ENCODE assay signal across 24 mouse cellular contexts in genomic region chr7:83829355-83829754, GRCm38 (mm10). TPM values are rescaled to one million over a fixed set of nuclear protein-coding genes. Genes with fewer than 3 reads are reported as not detected.
A peak's percentile ranks its signal among the peaks of the same experiment; 100 is the strongest.
DNase-seq lines count a peak whose midpoint lies in the region; ATAC-seq and TF ChIP-seq lines count a peak whose summit lies in the region.
"Had no signal": no experiment of that assay in that cellular context is flagged by ENCODE, and none has a peak within 500 bp of the region (broad histone marks: within the 10 kb centered on the region; RNA-seq: fewer than 3 reads in every experiment).

No protein-coding gene starts in this region.

- no peak for TF ChIP-seq POLR2A in CH12.LX (IDR thresholded peaks at IDR 0.05; ENCODE audit: low read depth, low read length)

- H3K4me3 ChIP-seq in heart, embryonic 11.5 days (ENCODE audit: low read depth, low read length), result no peak overlapping the region
- no peak overlapping the region for H3K4me3 ChIP-seq in intestine, embryonic 14.5 days (ENCODE audit: low read depth, low read length)
- no peak overlapping the region for H3K4me3 ChIP-seq in intestine, postnatal 0 days (ENCODE audit: low read depth, low read length)
- H3K4me3 ChIP-seq in CH12.LX (replicated peaks in 1 of 3; ENCODE audit: low read depth in 2 of 3, low read length in 2 of 3, poor library complexity in 1 of 3), result peak overlapping the region in 1 of 3 experiments; percentile 7

- in situ Hi-C loops in CH12.LX (cut with MboI; ENCODE audit: low pct_ligation_motif_present, low pct_unique_long_range_greater_than_20kb, low sequenced_read_pairs), result no loop called here

- TF ChIP-seq EP300 in CH12.LX (IDR thresholded peaks at IDR 0.05; ENCODE audit: low read length), result peak; percentile 49

- no peaks in the 10 kb centered on the region for H3K79me2 ChIP-seq in CH12.LX (replicated peaks; ENCODE audit: control insufficient read depth, extremely low read depth, insufficient read depth, poor library complexity, severe bottlenecking)

- no peaks in the 10 kb centered on the region for H3K9me3 ChIP-seq in heart, embryonic 11.5 days (replicated peaks; ENCODE audit: control insufficient read depth, low read length)
- no peaks in the 10 kb centered on the region for H3K9me3 ChIP-seq in intestine, embryonic 14.5 days (ENCODE audit: control insufficient read depth, low read length)
- H3K9me3 ChIP-seq in intestine, postnatal 0 days (ENCODE audit: control insufficient read depth), result no peaks in the 10 kb centered on the region
- peaks cover 3% of the 10 kb centered on the region for H3K9me3 ChIP-seq in CH12.LX (replicated peaks; ENCODE audit: low read length)
- H3K9me3 ChIP-seq: G1E had no signal

- TF ChIP-seq CTCF in intestine, postnatal 0 days (IDR thresholded peaks at IDR 0.05; ENCODE audit: low read depth), result no peak
- TF ChIP-seq CTCF in CH12.LX (conservative IDR thresholded peaks at IDR 0.05 in 1 of 2, IDR thresholded peaks at IDR 0.05 in 1 of 2; ENCODE audit: low read depth in 2 of 2, low read length in 2 of 2), result no peak

- 87% methylated on average over 7 of the region's 7 CpGs for WGBS in heart, embryonic 11.5 days (ENCODE audit: insufficient replicate concordance)
- 86% methylated on average over 7 of the region's 7 CpGs for WGBS in intestine, embryonic 14.5 days
- 85% methylated on average over 7 of the region's 7 CpGs for WGBS in intestine, postnatal 0 days

- dilution Hi-C loops in CH12.LX (cut with MboI; ENCODE audit: extremely low pct_ligation_motif_present, extremely low pct_unique_long_range_greater_than_20kb, low sequenced_read_pairs), result no loop called here

- no peaks in the 10 kb centered on the region for H3K36me3 ChIP-seq in heart, embryonic 11.5 days (ENCODE audit: control insufficient read depth, insufficient read depth, low read length)
- no peaks in the 10 kb centered on the region for H3K36me3 ChIP-seq in intestine, embryonic 14.5 days (ENCODE audit: control insufficient read depth, insufficient read depth, low read length)
- H3K36me3 ChIP-seq in intestine, postnatal 0 days (ENCODE audit: control insufficient read depth, insufficient read depth), result no peaks in the 10 kb centered on the region
- H3K36me3 ChIP-seq in CH12.LX (replicated peaks in 1 of 2; ENCODE audit: control insufficient read depth in 1 of 2, insufficient read depth in 1 of 2, low read length in 1 of 2), result no peaks in the 10 kb centered on the region
- H3K36me3 ChIP-seq in splenic B cell, adult 2 months (ENCODE audit: control insufficient read depth, insufficient read depth, low read length, poor library complexity, severe bottlenecking), result no peaks in the 10 kb centered on the region
- H3K36me3 ChIP-seq: G1E had no signal

- no peaks in the 10 kb centered on the region for H3K27me3 ChIP-seq in heart, embryonic 11.5 days (ENCODE audit: control insufficient read depth, insufficient read depth, low read length)
- H3K27me3 ChIP-seq in intestine, embryonic 14.5 days (replicated peaks; ENCODE audit: control insufficient read depth, insufficient read depth, low read length), result no peaks in the 10 kb centered on the region
- H3K27me3 ChIP-seq in intestine, postnatal 0 days (replicated peaks; ENCODE audit: control insufficient read depth, insufficient read depth, low read length), result no peaks in the 10 kb centered on the region
- no peaks in the 10 kb centered on the region for H3K27me3 ChIP-seq in CH12.LX (replicated peaks)
- H3K27me3 ChIP-seq in splenic B cell, adult 2 months (ENCODE audit: control insufficient read depth, insufficient read depth, low read length, poor library complexity, severe bottlenecking), result no peaks in the 10 kb centered on the region
- H3K27me3 ChIP-seq: Patski had no signal

- no peak for ATAC-seq in heart, embryonic 11.5 days (replicated peaks; ENCODE audit: insufficient number of reproducible peaks, low FRiP score, low TSS enrichment)
- ATAC-seq in intestine, embryonic 14.5 days (replicated peaks; ENCODE audit: low FRiP score, low TSS enrichment, low read depth), result no peak
- no peak for ATAC-seq in intestine, postnatal 0 days
- ATAC-seq: activated CD4-positive, CD25-positive, alpha-beta regulatory T cell, adult 4 months; CD4-positive, CD25-positive, alpha-beta regulatory T cell, adult 4 months; Patski had no signal

- no peak overlapping the region for H3K27ac ChIP-seq in heart, embryonic 11.5 days (ENCODE audit: low read depth, low read length)
- H3K27ac ChIP-seq in intestine, embryonic 14.5 days (ENCODE audit: low read depth), result no peak overlapping the region
- no peak overlapping the region for H3K27ac ChIP-seq in intestine, postnatal 0 days (ENCODE audit: low read depth, low read length)
- H3K27ac ChIP-seq in CH12.LX (ENCODE audit: insufficient read depth, low read depth), result no peak overlapping the region

- no peak overlapping the region for H3K9ac ChIP-seq in heart, embryonic 11.5 days (ENCODE audit: low read depth, low read length)
- H3K9ac ChIP-seq in intestine, embryonic 14.5 days (ENCODE audit: low read length), result no peak overlapping the region
- H3K9ac ChIP-seq in intestine, postnatal 0 days (ENCODE audit: low read depth, low read length), result no peak overlapping the region
- no peak overlapping the region for H3K9ac ChIP-seq in CH12.LX (ENCODE audit: insufficient read depth, low read depth)

- no peak overlapping the region for H3K4me2 ChIP-seq in heart, embryonic 11.5 days
- no peak overlapping the region for H3K4me2 ChIP-seq in intestine, embryonic 14.5 days (ENCODE audit: low read length)
- no peak overlapping the region for H3K4me2 ChIP-seq in intestine, postnatal 0 days (replicated peaks; ENCODE audit: low read depth)
- no peak overlapping the region for H3K4me2 ChIP-seq in CH12.LX (ENCODE audit: insufficient read depth, low read depth, poor library complexity, severe bottlenecking)

- peak; percentile 35 for DNase-seq in heart, adult 11 months
- peak; percentile 44 for DNase-seq in intestine, embryonic 14.5 days (ENCODE audit: low spot score)
- peak; percentile 57 for DNase-seq in CH12.LX (ENCODE audit: extremely low read depth)
- DNase-seq in splenic B cell, adult 2 months (ENCODE audit: low read depth, low spot score), result peak; percentile 48
- DNase-seq in gastrocnemius, adult 18-20 months (ENCODE audit: low spot score), result no peak
- no peak for DNase-seq in left cerebral cortex, adult 9 months (ENCODE audit: low spot score in 2 of 2)
- DNase-seq: adrenal gland, adult 2 months; adrenal gland, adult 8-10 months; adrenal gland, postnatal 10 days; adrenal gland, postnatal 14 days; adrenal gland, postnatal 25 days; adrenal gland, postnatal 36 days; B cell, adult 2 months; cerebellum, adult 11 months; cerebellum, adult 11-12 months; cerebellum, adult 18-20 months had no signal

- peaks cover 5% of the 10 kb centered on the region; the same call in 1 of the 2 replicates for H3K4me1 ChIP-seq in heart, embryonic 11.5 days (ENCODE audit: control insufficient read depth, insufficient read depth, low read length)
- peaks cover 8% of the 10 kb centered on the region for H3K4me1 ChIP-seq in intestine, embryonic 14.5 days (replicated peaks; ENCODE audit: control insufficient read depth, insufficient read depth, low read length)
- H3K4me1 ChIP-seq in intestine, postnatal 0 days (replicated peaks; ENCODE audit: control insufficient read depth, insufficient read depth, low read length), result peaks cover 2% of the 10 kb centered on the region; the same call in 1 of the 2 replicates
- peaks cover 16 to 48% of the 10 kb centered on the region in 2 experiments for H3K4me1 ChIP-seq in CH12.LX (ENCODE audit: control insufficient read depth in 1 of 2, insufficient read depth in 2 of 2)

- TF ChIP-seq RAD21 in CH12.LX (IDR thresholded peaks at IDR 0.05; ENCODE audit: low read depth, low read length), result no peak

TF ChIP-seq in CH12.LX, 34 proteins besides CTCF, POLR2A, EP300 and RAD21 (continues in another document):
- TF ChIP-seq TCF12 (IDR thresholded peaks at IDR 0.05; ENCODE audit: low read depth, low read length) (0 out of 2 replicates have a peak, but pooled peaks have one; percentile 52), CHD2 (IDR thresholded peaks at IDR 0.05; ENCODE audit: low read length) (no peak), MXI1 (IDR thresholded peaks at IDR 0.05; ENCODE audit: low read depth, low read length) (no peak; the same call in 1 of the 2 replicates), JUN (IDR thresholded peaks at IDR 0.05; ENCODE audit: insufficient read depth, low read depth, low read length) (no peak), ELF1 (IDR thresholded peaks at IDR 0.05; ENCODE audit: low read depth, low read length) (peak; percentile 81), PAX5 (IDR thresholded peaks at IDR 0.05; ENCODE audit: low read length) (no peak), NELFE (IDR thresholded peaks at IDR 0.05; ENCODE audit: low read depth, low read length) (0 out of 2 replicates have a peak, but pooled peaks have one; percentile 16), KAT2A (IDR thresholded peaks at IDR 0.05; ENCODE audit: insufficient replicate concordance, low read length) (0 out of 2 replicates have a peak, but pooled peaks have one; percentile 24)

RNA-seq across cellular contexts. Expression of gene Cfap161, which starts 34.7 kb away (rescaled TPM):
- 3.6 and 5.2 TPM in 2 replicates for polyA plus RNA-seq in heart, embryonic 11.5 days (2014; fragmentation: Nextera tagmentation; extraction: Ambion mirVana)
- 0.17 and 0.45 TPM in 2 replicates for polyA plus RNA-seq in intestine, embryonic 14.5 days (2014; fragmentation: Nextera tagmentation; extraction: Ambion mirVana)
- polyA plus RNA-seq in intestine, postnatal 0 days (2015; fragmentation: Nextera tagmentation; extraction: Ambion mirVana), result not detected in 2 replicates
- total RNA-seq in CH12.LX (2012; rRNA removed) (0.08 TPM in 1 of 2 replicates, not detected in the other), CH12.LX (2014; rRNA removed) (0.42 TPM in 1 of 2 replicates, not detected in the other)
- 0.17 TPM in 1 of 2 replicates, not detected in the other for polyA plus RNA-seq in CH12.LX (2012; ENCODE audit: insufficient read length, low read depth)
- not detected for total RNA-seq in gastrocnemius, adult 18-20 months (2021)
- total RNA-seq: adrenal gland, postnatal 14 days; G1E; MEL had no signal
- polyA plus RNA-seq: activated CD4-positive, CD25-positive, alpha-beta regulatory T cell, adult 4 months; adrenal gland, adult 2 months; C2C12; CD4-positive, CD25-positive, alpha-beta regulatory T cell, adult 4 months; G1E; Patski had no signal

RNA-seq across cellular contexts. Expression of gene Tlnrd1, which starts 54.8 kb away (rescaled TPM):
- polyA plus RNA-seq in heart, embryonic 11.5 days (2014; fragmentation: Nextera tagmentation; extraction: Ambion mirVana), result 13.9 and 14.9 TPM in 2 replicates
- polyA plus RNA-seq in intestine, embryonic 14.5 days (2014; fragmentation: Nextera tagmentation; extraction: Ambion mirVana), result 13.0 and 17.0 TPM in 2 replicates
- 11.8 and 12.0 TPM in 2 replicates for polyA plus RNA-seq in intestine, postnatal 0 days (2015; fragmentation: Nextera tagmentation; extraction: Ambion mirVana)
- 10.6 and 10.7 TPM in 2 replicates for total RNA-seq in CH12.LX (2012; rRNA removed)
- total RNA-seq in CH12.LX (2014; rRNA removed), result 4.8 and 5.5 TPM in 2 replicates
- polyA plus RNA-seq in CH12.LX (2012; ENCODE audit: insufficient read length, low read depth), result 13.9 and 15.6 TPM in 2 replicates
- total RNA-seq in gastrocnemius, adult 18-20 months (2021), result 1 to 10 TPM; 1.4 to 3.6 TPM

RNA-seq across cellular contexts. Expression of gene Mesd, which starts 54.9 kb away (rescaled TPM):
- polyA plus RNA-seq in heart, embryonic 11.5 days (2014; fragmentation: Nextera tagmentation; extraction: Ambion mirVana), result 73.4 and 87.5 TPM in 2 replicates
- 84.5 and 96.8 TPM in 2 replicates for polyA plus RNA-seq in intestine, embryonic 14.5 days (2014; fragmentation: Nextera tagmentation; extraction: Ambion mirVana)
- 53.6 and 55.0 TPM in 2 replicates for polyA plus RNA-seq in intestine, postnatal 0 days (2015; fragmentation: Nextera tagmentation; extraction: Ambion mirVana)
- total RNA-seq in CH12.LX (2012; rRNA removed) (40.6 and 43.2 TPM in 2 replicates), CH12.LX (2014; rRNA removed) (33.4 and 59.1 TPM in 2 replicates)
- polyA plus RNA-seq in CH12.LX (2012; ENCODE audit: insufficient read length, low read depth), result 67.6 and 82.6 TPM in 2 replicates
- total RNA-seq in gastrocnemius, adult 18-20 months (2021), result 10 to 100 TPM; 23.4 to 28.7 TPM

Comparison
In these comparisons a context has a peak if more than half of its experiments do, and no peak if none do; other contexts are left out.
1. DNase-seq: peak in heart, adult 11 months (single experiment), intestine, embryonic 14.5 days (single experiment), CH12.LX (single experiment) and splenic B cell, adult 2 months (single experiment); none in gastrocnemius, adult 18-20 months (single experiment) and left cerebral cortex, adult 9 months (0 of 2).